Mouse (Mus musculus) MEL (cell line): ENCODE measurements around the gene C9.

Experiments used
- CTCF ChIP-seq, 3 experiments: IDR thresholded peaks in 2 of 3; conservative IDR thresholded peaks in 1 of 3; 2 replicates each; pipeline ENCODE4 v1.5.1; 2011 to 2012; ENCODE audit warnings: low read length in 3 of 3, low read depth in 2 of 3, mild to moderate bottlenecking in 2 of 3, improper control_type of control experiment in 1 of 3, inconsistent platforms in 1 of 3, mixed read lengths in 1 of 3, moderate library complexity in 1 of 3; ENCODE audit not compliant: control insufficient read depth in 1 of 3, insufficient read depth in 1 of 3, poor library complexity in 1 of 3, severe bottlenecking in 1 of 3
- E2F4 ChIP-seq: IDR thresholded peaks from 2 replicates; pipeline ENCODE4 v1.6.1; 2011; ENCODE audit warnings: low read depth, low read length, improper control_type of control experiment, borderline replicate concordance
- EP300 ChIP-seq, 2 experiments: IDR thresholded peaks; 2 replicates each; pipeline ENCODE4 v1.6.1; 2011; ENCODE audit warnings: improper control_type of control experiment in 2 of 2, low read length in 2 of 2, low read depth in 1 of 2, mild to moderate bottlenecking in 1 of 2
- GABPA ChIP-seq: IDR thresholded peaks from 2 replicates; pipeline ENCODE4 v1.6.1; 2012; ENCODE audit warnings: low read depth, mild to moderate bottlenecking, inconsistent platforms, low read length, improper control_type of control experiment, moderate library complexity
- GATA1 ChIP-seq: IDR thresholded peaks from 2 replicates; pipeline ENCODE4 v1.6.1; 2011; ENCODE audit warnings: low read depth, low read length, improper control_type of control experiment
- MAX ChIP-seq: IDR thresholded peaks from 2 replicates; pipeline ENCODE4 v1.6.1; 2011; ENCODE audit warnings: low read length, improper control_type of control experiment
- MAZ ChIP-seq: IDR thresholded peaks from 2 replicates; pipeline ENCODE4 v1.6.1; 2012; ENCODE audit warnings: low read depth, mild to moderate bottlenecking, inconsistent platforms, low read length, improper control_type of control experiment
- MXI1 ChIP-seq: IDR thresholded peaks from 2 replicates; pipeline ENCODE4 v1.6.1; 2011; ENCODE audit warnings: mild to moderate bottlenecking, low read depth, low read length, improper control_type of control experiment
- MYC ChIP-seq: IDR thresholded peaks from 2 replicates; pipeline ENCODE4 v1.6.1; 2011; ENCODE audit warnings: low read depth, mild to moderate bottlenecking, low read length, improper control_type of control experiment, moderate library complexity
- POLR2A ChIP-seq, 2 experiments: IDR thresholded peaks; 2 replicates each; pipeline ENCODE4 v1.6.1; 2011 to 2012; ENCODE audit warnings: low read length in 2 of 2, mild to moderate bottlenecking in 2 of 2, control low read depth in 1 of 2, improper control_type of control experiment in 1 of 2, low read depth in 1 of 2, moderate library complexity in 1 of 2; ENCODE audit not compliant: control insufficient read depth in 1 of 2, insufficient read depth in 1 of 2, poor library complexity in 1 of 2
- ZC3H11A ChIP-seq: IDR thresholded peaks from 2 replicates; pipeline ENCODE4 v1.6.1; 2012; ENCODE audit warnings: low read depth, mild to moderate bottlenecking, inconsistent platforms, low read length, improper control_type of control experiment
- ZMIZ1 ChIP-seq: IDR thresholded peaks from 2 replicates; pipeline ENCODE4 v1.6.1; 2012; ENCODE audit warnings: low read depth, mild to moderate bottlenecking, inconsistent platforms, low read length, improper control_type of control experiment, moderate library complexity

- TF ChIP-seq CTCF (IDR thresholded peaks at IDR 0.05 in 2 of 3, conservative IDR thresholded peaks at IDR 0.05 in 1 of 3; ENCODE audit: control insufficient read depth in 1 of 3, insufficient read depth in 1 of 3, low read depth in 2 of 3, low read length in 3 of 3, poor library complexity in 1 of 3, severe bottlenecking in 1 of 3) (no peak), POLR2A (IDR thresholded peaks at IDR 0.05; ENCODE audit: control insufficient read depth in 1 of 2, insufficient read depth in 1 of 2, low read depth in 1 of 2, low read length in 2 of 2, poor library complexity in 1 of 2) (no peak), MAZ (no peak), MYC (no peak), EP300 (IDR thresholded peaks at IDR 0.05; ENCODE audit: low read depth in 1 of 2, low read length in 2 of 2) (no peak), MAX (no peak), GABPA (no peak), E2F4 (no peak), MXI1 (no peak), ZC3H11A (no peak), ZMIZ1 (no peak), GATA1 (no peak)
Measured at GRCm38 (mm10) chr15:6410161-6410560, 35.0 kb upstream of the C9 start.
